In genomic region chr9:23460721-23461120, GRCm38 (mm10) we compare ENCODE assay signal across 15 mouse cellular contexts.
A peak's percentile ranks its signal among the peaks of the same experiment; 100 is the strongest.
DNase-seq lines count a peak whose midpoint lies in the region; ATAC-seq lines count a peak whose summit lies in the region.
"Had no signal": no experiment of that assay in that cellular context is flagged by ENCODE, and none has a peak within 500 bp of the region (broad histone marks: within the 10 kb centered on the region; RNA-seq: fewer than 3 reads in every experiment).

No protein-coding gene starts in this region.

- H3K9me3 ChIP-seq in hindbrain, embryonic 16.5 days (ENCODE audit: control insufficient read depth, low read length) = no peaks in the 10 kb centered on the region
- no peaks in the 10 kb centered on the region for H3K9me3 ChIP-seq in hindbrain, embryonic 13.5 days
- no peaks in the 10 kb centered on the region for H3K9me3 ChIP-seq in midbrain, embryonic 14.5 days (ENCODE audit: control insufficient read depth, low read length)
- no peaks in the 10 kb centered on the region for H3K9me3 ChIP-seq in midbrain, embryonic 16.5 days (replicated peaks; ENCODE audit: control insufficient read depth, low read length, poor library complexity, severe bottlenecking)
- H3K9me3 ChIP-seq: neural tube, embryonic 13.5 days had no signal

- peak; percentile 28; the same call in 1 of the 2 replicates for ATAC-seq in hindbrain, embryonic 16.5 days
- no peak for ATAC-seq in hindbrain, embryonic 13.5 days (ENCODE audit: low FRiP score)
- ATAC-seq in midbrain, embryonic 14.5 days (ENCODE audit: low FRiP score, low TSS enrichment) = 0 out of 2 replicates have a peak, but pooled peaks have one; percentile 34
- ATAC-seq in midbrain, embryonic 16.5 days = no peak

- H3K4me1 ChIP-seq in hindbrain, embryonic 16.5 days (ENCODE audit: control insufficient read depth, insufficient read depth, low read depth, low read length) = peaks cover 4% of the 10 kb centered on the region; the same call in 1 of the 2 replicates
- H3K4me1 ChIP-seq in hindbrain, embryonic 13.5 days (replicated peaks) = peaks cover 10% of the 10 kb centered on the region; the same call in 1 of the 2 replicates
- H3K4me1 ChIP-seq in midbrain, embryonic 14.5 days (ENCODE audit: control insufficient read depth, insufficient read depth, low read length) = 0 out of 2 replicates have a peak, but pooled peaks cover 3% of the 10 kb centered on the region
- H3K4me1 ChIP-seq in midbrain, embryonic 16.5 days (ENCODE audit: control insufficient read depth, insufficient read depth, low read length) = peaks cover 4% of the 10 kb centered on the region; the same call in 1 of the 2 replicates
- H3K4me1 ChIP-seq: neural tube, embryonic 13.5 days had no signal

- peak; percentile 49 for DNase-seq in midbrain, embryonic 14.5 days
- peak; percentile 67 for DNase-seq in brain, adult 2 months (ENCODE audit: low read depth, low spot score)
- peak; percentile 41 for DNase-seq in lung, postnatal 10 days
- no peak for DNase-seq in thymus, postnatal 14 days
- DNase-seq: cerebellum, postnatal 36 days; gastrocnemius, postnatal 25 days; kidney, adult 11 months; spleen, adult 18-20 months; thymus, postnatal 25 days had no signal

- no peak overlapping the region for H3K27ac ChIP-seq in hindbrain, embryonic 16.5 days (ENCODE audit: low read depth, low read length)
- H3K27ac ChIP-seq in hindbrain, embryonic 13.5 days = no peak overlapping the region
- no peak overlapping the region for H3K27ac ChIP-seq in midbrain, embryonic 14.5 days (replicated peaks; ENCODE audit: low read depth, low read length)
- no peak overlapping the region for H3K27ac ChIP-seq in midbrain, embryonic 16.5 days (ENCODE audit: low read length)
- H3K27ac ChIP-seq: layer of hippocampus, adult 2 months; neural tube, embryonic 13.5 days had no signal

- no peaks in the 10 kb centered on the region for H3K36me3 ChIP-seq in hindbrain, embryonic 16.5 days (ENCODE audit: control insufficient read depth, insufficient read depth, low read length)
- H3K36me3 ChIP-seq in hindbrain, embryonic 13.5 days = no peaks in the 10 kb centered on the region
- no peaks in the 10 kb centered on the region for H3K36me3 ChIP-seq in midbrain, embryonic 14.5 days (ENCODE audit: control insufficient read depth, insufficient read depth, low read length)
- no peaks in the 10 kb centered on the region for H3K36me3 ChIP-seq in midbrain, embryonic 16.5 days (ENCODE audit: control insufficient read depth, insufficient read depth, low read length)
- H3K36me3 ChIP-seq: neural tube, embryonic 13.5 days had no signal

- H3K9ac ChIP-seq in hindbrain, embryonic 16.5 days (ENCODE audit: low read depth, low read length) = no peak overlapping the region
- H3K9ac ChIP-seq in hindbrain, embryonic 13.5 days = no peak overlapping the region
- H3K9ac ChIP-seq in midbrain, embryonic 14.5 days (replicated peaks; ENCODE audit: low read length) = no peak overlapping the region
- no peak overlapping the region for H3K9ac ChIP-seq in midbrain, embryonic 16.5 days (ENCODE audit: low read depth, low read length)
- H3K9ac ChIP-seq: neural tube, embryonic 13.5 days had no signal

- no peaks in the 10 kb centered on the region for H3K27me3 ChIP-seq in hindbrain, embryonic 16.5 days (replicated peaks; ENCODE audit: control insufficient read depth, insufficient read depth, low read length)
- H3K27me3 ChIP-seq in hindbrain, embryonic 13.5 days = no peaks in the 10 kb centered on the region
- no peaks in the 10 kb centered on the region for H3K27me3 ChIP-seq in midbrain, embryonic 14.5 days (ENCODE audit: control insufficient read depth, insufficient read depth, low read length)
- no peaks in the 10 kb centered on the region for H3K27me3 ChIP-seq in midbrain, embryonic 16.5 days (ENCODE audit: control insufficient read depth, insufficient read depth, low read depth, low read length)
- H3K27me3 ChIP-seq: neural tube, embryonic 13.5 days had no signal

- WGBS in hindbrain, embryonic 16.5 days = 51% methylated on average over 4 of the region's 4 CpGs
- WGBS in hindbrain, embryonic 13.5 days = 56% methylated on average over 4 of the region's 4 CpGs
- WGBS in midbrain, embryonic 14.5 days = 54% methylated on average over 4 of the region's 4 CpGs
- WGBS in midbrain, embryonic 16.5 days = 45% methylated on average over 4 of the region's 4 CpGs

- H3K4me2 ChIP-seq in hindbrain, embryonic 16.5 days (ENCODE audit: low read length) = no peak overlapping the region
- no peak overlapping the region for H3K4me2 ChIP-seq in hindbrain, embryonic 13.5 days
- no peak overlapping the region for H3K4me2 ChIP-seq in midbrain, embryonic 14.5 days (ENCODE audit: low read length)
- H3K4me2 ChIP-seq in midbrain, embryonic 16.5 days (ENCODE audit: low read length) = no peak overlapping the region
- H3K4me2 ChIP-seq: neural tube, embryonic 13.5 days had no signal

- H3K4me3 ChIP-seq in hindbrain, embryonic 16.5 days (ENCODE audit: low read length) = no peak overlapping the region
- H3K4me3 ChIP-seq in hindbrain, embryonic 13.5 days = no peak overlapping the region
- no peak overlapping the region for H3K4me3 ChIP-seq in midbrain, embryonic 14.5 days (replicated peaks; ENCODE audit: low read depth, low read length)
- H3K4me3 ChIP-seq in midbrain, embryonic 16.5 days (ENCODE audit: low read depth, low read length) = no peak overlapping the region
- H3K4me3 ChIP-seq: erythroblast, embryonic 14.5 days; layer of hippocampus, adult 2 months; neural tube, embryonic 13.5 days had no signal

Comparison
In these comparisons a context has a peak if more than half of its experiments do, and no peak if none do; other contexts are left out.
1. ATAC-seq: peak in hindbrain, embryonic 16.5 days (single experiment) and midbrain, embryonic 14.5 days (single experiment); none in hindbrain, embryonic 13.5 days (single experiment) and midbrain, embryonic 16.5 days (single experiment).